Mouse (Mus musculus): ENCODE measurements around the gene Denr.

DNA sequence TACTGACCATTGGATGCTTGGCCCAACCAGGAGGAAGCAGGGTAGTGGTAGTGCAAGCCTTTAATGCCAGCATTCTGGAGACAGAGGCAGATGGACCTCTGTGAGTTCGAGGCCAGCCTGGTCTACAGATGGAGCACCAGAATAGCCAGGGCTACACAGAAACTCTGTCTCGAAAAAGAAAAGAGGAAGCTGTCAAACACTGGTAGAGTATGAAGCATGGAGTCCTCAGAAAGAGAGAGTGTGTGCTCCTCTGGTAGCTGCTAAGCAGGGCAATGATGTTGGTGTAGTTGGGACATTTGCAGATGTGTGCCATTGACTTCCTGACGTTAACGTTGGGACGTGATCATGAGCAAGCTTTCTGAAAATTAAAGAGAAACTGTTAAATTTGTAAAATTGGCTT is 31.5 kb downstream of the Denr start:
- TF ChIP-seq EP300 (optimal IDR thresholded peaks at IDR 0.05) (no peak), CTCF (IDR thresholded peaks at IDR 0.05; ENCODE audit: low read depth) (no peak)

Data from stomach, postnatal 0 days (tissue).